Mouse (Mus musculus) limb, embryonic 14.5 days (tissue): Measurements from ENCODE around the gene Marveld1. TPM values are rescaled to one million over a fixed set of nuclear protein-coding genes. Genes with fewer than 3 reads are reported as not detected.

Experiments used
- ATAC-seq: fragments of 200-750 bp; cut with Nextera tagmentation; 2 replicates; pipeline ENCODE4 v1.8.0; 2017; ENCODE audit warnings: low read depth, moderate number of reproducible peaks, moderate TSS enrichment; ENCODE audit not compliant: low FRiP score
- DNase-seq: peaks from one replicate; pipeline ENCODE4 v3.0.0-alpha.2; 2015; ENCODE audit warnings: low spot score
- H3K27ac ChIP-seq: fragments of 300-500 bp; sonication (generic); replicated peaks from 2 replicates; pipeline ENCODE4 v1.5.1; 2014; ENCODE audit warnings: low read depth, mild to moderate bottlenecking, low read length, moderate library complexity, mixed read lengths
- H3K27me3 ChIP-seq: fragments of 300-500 bp; sonication (generic); 2 replicates; pipeline ENCODE4 v1.6.1; 2014; ENCODE audit warnings: low read length, mixed read lengths; ENCODE audit not compliant: control insufficient read depth, insufficient read depth
- H3K36me3 ChIP-seq: fragments of 300-500 bp; sonication (generic); 2 replicates; pipeline ENCODE4 v1.6.1; 2014; ENCODE audit warnings: mild to moderate bottlenecking, low read length, moderate library complexity, mixed read lengths; ENCODE audit not compliant: control insufficient read depth, insufficient read depth
- H3K4me1 ChIP-seq: fragments of 300-500 bp; sonication (generic); 2 replicates; pipeline ENCODE4 v1.6.1; 2014; ENCODE audit warnings: antibody characterized with exemption, low read length, mixed read lengths; ENCODE audit not compliant: control insufficient read depth, insufficient read depth
- H3K4me2 ChIP-seq: fragments of 300-500 bp; sonication (generic); replicated peaks from 2 replicates; pipeline ENCODE4 v1.6.1; 2014; ENCODE audit warnings: low read depth, mild to moderate bottlenecking, low read length, moderate library complexity; ENCODE audit not compliant: severe bottlenecking
- H3K4me3 ChIP-seq: fragments of 300-500 bp; sonication (generic); replicated peaks from 2 replicates; pipeline ENCODE4 v1.5.1; 2014; ENCODE audit warnings: low read length
- H3K9ac ChIP-seq: fragments of 300-500 bp; sonication (generic); 2 replicates; pipeline ENCODE4 v1.6.1; 2014; ENCODE audit warnings: mild to moderate bottlenecking, low read depth, low read length, moderate library complexity; ENCODE audit not compliant: severe bottlenecking
- H3K9me3 ChIP-seq: fragments of 300-500 bp; sonication (generic); 2 replicates; pipeline ENCODE4 v1.6.1; 2016; ENCODE audit warnings: low read length; ENCODE audit not compliant: control insufficient read depth
- POLR2A ChIP-seq: fragments of 200-500 bp; IDR thresholded peaks from 2 replicates; pipeline ENCODE4 v1.8.0; 2012; ENCODE audit warnings: inconsistent platforms, mild to moderate bottlenecking, moderate library complexity, borderline replicate concordance; ENCODE audit not compliant: insufficient read depth, insufficient read length; ENCODE audit errors: extremely low read depth
- WGBS: fragments of 180-500 bp; shearing (Covaris S2); extraction: QIAGEN DNeasy Blood & Tissue Kit; methylation state at CpG from one replicate; pipeline ENCODE4 v1.1.7; 2014; 5-methylcytosine and 5-hydroxymethylcytosine counted together
- polyA plus RNA-seq, 2 experiments: library from polyadenylated mRNA; depleted of rRNA in 1 of 2; stranded (reverse) in 1 of 2; unstranded in 1 of 2; fragments of >200 nt; fragmentation: Nextera tagmentation in 1 of 2; extraction: Ambion mirVana in 1 of 2; gene quantifications; 2 replicates each; pipeline versions ENCODE4 v1.2.1 to v1.2.3; 2012 to 2014

Marveld1 gene
- polyA plus RNA-seq, 2 experiments, result 25.4 to 105 TPM

GRCm38 (mm10) chr19:42166766-42167165 lies 19.6 kb downstream of the Marveld1 start:
- Histone ChIP-seq H3K4me2 (no peak overlapping the region), H3K9ac (no peak overlapping the region), H3K36me3 (no peaks in the 10 kb centered on the region), H3K27me3 (0 out of 2 replicates have a peak, but pooled peaks cover 2% of the 10 kb centered on the region), H3K27ac (no peak overlapping the region), H3K9me3 (no peaks in the 10 kb centered on the region), H3K4me3 (no peak overlapping the region), H3K4me1 (peaks cover 10% of the 10 kb centered on the region)
- 27% methylated on average over 3 of the region's 3 CpGs for WGBS
- DNase-seq, result no peak
- no peak for TF ChIP-seq POLR2A
- no peak for ATAC-seq

DNA sequence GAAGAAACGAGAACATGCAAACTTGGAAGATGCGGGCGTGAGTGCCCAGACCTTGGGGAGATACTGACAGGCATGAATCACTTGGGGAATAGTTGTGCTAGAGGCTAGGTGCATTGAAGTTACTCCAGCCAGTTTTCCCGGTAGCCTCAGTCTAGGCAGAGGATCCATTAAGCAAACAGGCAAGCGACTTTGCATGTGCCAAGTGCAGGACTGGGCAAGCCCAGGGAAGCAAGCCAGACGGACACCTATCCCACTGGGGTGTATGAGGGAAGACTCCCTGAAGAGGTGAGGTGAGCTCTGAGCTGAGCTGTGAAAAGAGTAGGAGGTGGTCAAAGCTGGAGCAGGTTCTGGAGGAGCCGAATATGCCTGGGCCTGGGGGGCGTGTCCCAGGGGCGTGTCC lies 20.3 kb downstream of the Marveld1 start:
- Histone ChIP-seq H3K9me3 (no peaks in the 10 kb centered on the region), H3K9ac (no peak overlapping the region), H3K4me1 (peaks cover 11% of the 10 kb centered on the region), H3K4me3 (no peak overlapping the region), H3K36me3 (no peaks in the 10 kb centered on the region), H3K27ac (no peak overlapping the region), H3K4me2 (no peak overlapping the region), H3K27me3 (0 out of 2 replicates have a peak, but pooled peaks cover 2% of the 10 kb centered on the region)
- no peak for DNase-seq
- TF ChIP-seq POLR2A, result no peak
- WGBS, result 61% methylated on average over 9 of the region's 9 CpGs
- ATAC-seq, result no peak

DNA sequence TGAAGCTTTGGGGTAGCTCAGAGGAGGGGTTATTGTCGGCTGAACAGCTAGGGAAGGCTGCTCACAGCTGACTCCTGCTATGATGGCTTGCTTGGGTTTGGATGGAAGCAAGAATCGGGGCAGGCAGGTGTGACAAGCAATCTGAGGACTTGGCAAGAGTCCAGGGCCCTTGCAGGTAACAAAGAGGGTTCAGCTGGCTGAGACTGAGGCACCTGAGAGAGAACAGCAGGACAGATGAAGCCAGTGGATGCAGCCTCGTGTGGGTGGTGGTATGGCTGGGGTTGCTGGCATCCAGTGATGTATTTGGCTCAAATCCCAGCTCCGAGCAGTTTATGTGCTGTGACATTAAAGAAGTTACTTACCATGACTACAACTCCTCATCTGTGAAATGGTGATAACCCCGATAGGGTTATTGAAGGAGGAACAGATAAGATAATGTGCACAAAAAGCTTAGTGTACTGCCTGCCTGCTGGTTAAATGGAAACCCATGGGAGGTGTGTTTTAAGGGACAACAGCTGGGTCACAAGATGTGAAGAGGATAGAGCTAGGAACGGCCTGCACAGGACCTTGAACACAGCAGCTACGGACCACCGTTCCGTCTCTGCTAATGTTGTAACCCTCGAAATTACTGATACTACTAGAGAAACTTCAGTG lies 22.2 kb downstream of the Marveld1 start:
- no peaks in the 10 kb centered on the region for H3K9me3 ChIP-seq
- ATAC-seq, result no peak
- TF ChIP-seq POLR2A, result no peak
- WGBS, result 69% methylated on average over 10 of the region's 10 CpGs
- 0 out of 2 replicates have a peak, but pooled peaks cover 2% of the 10 kb centered on the region for H3K27me3 ChIP-seq
- no peak overlapping the region for H3K4me2 ChIP-seq
- no peak for DNase-seq
- H3K9ac ChIP-seq, result 0 out of 2 replicates have a peak overlapping the region, but pooled peaks have one; percentile 16
- H3K4me3 ChIP-seq, result no peak overlapping the region
- peaks cover 11% of the 10 kb centered on the region for H3K4me1 ChIP-seq
- no peaks in the 10 kb centered on the region for H3K36me3 ChIP-seq
- no peak overlapping the region for H3K27ac ChIP-seq

DNA sequence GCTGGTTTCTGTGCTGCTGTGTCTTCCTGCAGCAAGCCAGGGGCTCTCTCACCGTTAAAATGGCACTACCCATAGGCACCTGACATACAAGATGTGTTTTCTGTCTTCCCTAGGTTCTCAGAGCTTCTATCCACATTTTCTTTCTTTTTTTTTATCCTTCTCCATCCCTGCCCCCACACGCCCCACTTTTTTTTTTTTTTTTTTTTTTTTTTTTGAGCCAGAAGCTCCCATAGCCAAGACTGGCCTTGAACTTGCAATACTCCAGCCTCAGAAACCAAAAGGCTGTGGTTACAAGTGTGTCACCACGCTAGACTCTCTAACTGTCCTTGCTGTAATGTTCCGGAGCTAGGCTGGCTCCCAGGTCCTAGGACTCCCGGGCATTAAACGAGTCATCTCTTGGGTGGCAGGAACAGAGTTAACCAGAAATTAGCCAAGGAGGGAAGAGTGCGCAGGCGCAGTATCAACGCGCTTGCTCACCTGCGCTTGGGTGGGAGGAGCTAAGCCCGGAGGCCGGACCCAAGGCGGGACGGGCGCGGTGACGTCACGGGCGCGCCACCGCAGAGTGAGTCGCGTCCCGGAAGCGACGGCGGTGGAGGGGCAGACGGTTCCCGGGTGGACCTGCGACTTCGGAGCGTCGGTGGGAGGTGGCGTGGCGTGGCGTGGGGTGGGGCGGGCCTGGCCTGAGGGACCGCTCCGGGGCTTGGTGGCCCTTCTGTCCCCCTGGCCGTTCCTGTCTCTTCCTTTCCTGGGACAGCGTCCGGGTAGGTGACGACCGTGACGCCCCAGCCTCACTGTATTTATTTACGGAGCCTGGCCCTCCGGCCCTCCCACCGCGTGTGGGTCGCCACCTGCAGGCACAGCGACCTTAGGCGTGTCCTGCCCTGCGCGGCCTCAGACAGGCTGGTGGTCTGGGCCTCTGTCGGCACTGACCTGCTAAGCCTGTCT lies 23.1 kb downstream of the Marveld1 start:
- H3K27ac ChIP-seq, result no peak overlapping the region
- 2% methylated on average over 48 of the region's 56 CpGs for WGBS
- H3K4me2 ChIP-seq, result peak overlapping the region; percentile 79
- H3K4me3 ChIP-seq, result peak overlapping the region; percentile 67
- H3K9ac ChIP-seq, result peak overlapping the region; percentile 67
- peaks cover 11% of the 10 kb centered on the region for H3K4me1 ChIP-seq
- ATAC-seq, result peak; percentile 93
- H3K27me3 ChIP-seq, result 0 out of 2 replicates have a peak, but pooled peaks cover 2% of the 10 kb centered on the region
- peak; percentile 90 for DNase-seq
- 0 out of 2 replicates have a peak, but pooled peaks have one; percentile 21 for TF ChIP-seq POLR2A
- H3K36me3 ChIP-seq, result no peaks in the 10 kb centered on the region
- no peaks in the 10 kb centered on the region for H3K9me3 ChIP-seq

DNA sequence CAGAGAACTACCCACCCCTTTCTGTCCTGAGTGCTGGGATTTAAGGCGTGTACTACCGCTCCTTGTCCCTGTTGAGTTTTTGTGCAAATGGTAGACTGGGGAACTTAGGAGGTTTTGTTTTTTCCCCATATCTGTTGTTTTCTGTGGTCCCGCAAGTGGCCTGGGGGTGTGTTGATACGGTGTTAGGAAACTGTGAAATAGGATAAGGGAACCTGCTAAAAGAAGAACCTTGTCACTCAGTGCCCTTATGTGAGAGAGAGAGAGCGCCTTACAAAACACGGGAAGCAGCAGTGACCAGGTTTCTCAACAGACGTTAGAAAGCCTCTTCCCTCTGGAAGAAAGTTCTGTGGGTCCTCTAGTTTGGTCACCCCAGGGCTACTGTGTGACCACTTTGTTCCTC lies 29.6 kb downstream of the Marveld1 start:
- H3K4me1 ChIP-seq, result 0 out of 2 replicates have a peak, but pooled peaks cover under 1% of the 10 kb centered on the region
- no peak overlapping the region for H3K4me3 ChIP-seq
- 83% methylated on average over 7 of the region's 7 CpGs for WGBS
- H3K4me2 ChIP-seq, result no peak overlapping the region
- no peak overlapping the region for H3K9ac ChIP-seq
- H3K27me3 ChIP-seq, result no peaks in the 10 kb centered on the region
- TF ChIP-seq POLR2A, result no peak
- DNase-seq (no peak), ATAC-seq (no peak)
- peaks cover 19% of the 10 kb centered on the region for H3K36me3 ChIP-seq
- no peaks in the 10 kb centered on the region for H3K9me3 ChIP-seq
- H3K27ac ChIP-seq, result no peak overlapping the region
